Mouse (Mus musculus) CD4-positive helper T cell, adult 2 months (primary cell): Measurements from ENCODE around the gene Krt79.

ENCODE experiments used
- DNase-seq: peaks from one replicate; pipeline ENCODE4 v3.0.0-alpha.2; 2012; ENCODE audit warnings: low read depth, missing footprints, low spot score

Krt79 gene

GRCm38 (mm10) chr15:101940274-101940829, at the start of gene Krt79:
Gene Krt79, minus strand, starts transcription at chr15:101940324.
- no peak for DNase-seq

GRCm38 (mm10) chr15:101988714-101989113, 48.6 kb upstream of the Krt79 start:
- DNase-seq: no peak

GRCm38 (mm10) chr15:101988119-101988518, 48.0 kb upstream of the Krt79 start:
- peak; percentile 72 for DNase-seq

- no peak for DNase-seq
Measured at GRCm38 (mm10) chr15:101984746-101985145, 44.6 kb upstream of the Krt79 start.

- peak; percentile 85 for DNase-seq
Measured at GRCm38 (mm10) chr15:101983949-101984601, 44.0 kb upstream of the Krt79 start.

GRCm38 (mm10) chr15:101983315-101983948, 43.3 kb upstream of the Krt79 start:
- no peak for DNase-seq

- no peak for DNase-seq
Measured at GRCm38 (mm10) chr15:101980849-101981248, 40.7 kb upstream of the Krt79 start.

GRCm38 (mm10) chr15:101977043-101977726, 37.1 kb upstream of the Krt79 start:
- DNase-seq: peak; percentile 79

- no peak for DNase-seq
Measured at GRCm38 (mm10) chr15:101976641-101977040, 36.5 kb upstream of the Krt79 start.

GRCm38 (mm10) chr15:101976023-101976422, 35.9 kb upstream of the Krt79 start:
- DNase-seq: no peak

- no peak for DNase-seq
Measured at GRCm38 (mm10) chr15:101974083-101974845, 34.1 kb upstream of the Krt79 start.

GRCm38 (mm10) chr15:101973414-101974077, 33.4 kb upstream of the Krt79 start:
- peak; percentile 81 for DNase-seq

- DNase-seq: no peak
Measured at GRCm38 (mm10) chr15:101970536-101970935, 30.4 kb upstream of the Krt79 start.

- no peak for DNase-seq
Measured at GRCm38 (mm10) chr15:101966808-101967207, 26.7 kb upstream of the Krt79 start.

- DNase-seq: no peak
Measured at GRCm38 (mm10) chr15:101958891-101959290, 18.8 kb upstream of the Krt79 start.

- no peak for DNase-seq
Measured at GRCm38 (mm10) chr15:101954187-101954586, 14.1 kb upstream of the Krt79 start, which contains the start of gene Krt78. Gene Krt78, minus strand, starts transcription at chr15:101954287.

GRCm38 (mm10) chr15:101952733-101953474, 12.8 kb upstream of the Krt79 start:
- no peak for DNase-seq

GRCm38 (mm10) chr15:101945430-101945829, 5.3 kb upstream of the Krt79 start:
- DNase-seq: no peak

GRCm38 (mm10) chr15:101941948-101942347, 1.8 kb upstream of the Krt79 start:
- DNase-seq: no peak

- DNase-seq: no peak
Measured at GRCm38 (mm10) chr15:101938600-101939308, 1.4 kb downstream of the Krt79 start.
